Mouse (Mus musculus) brain, embryonic 18.5 days (tissue): ENCODE results near the gene Gtf3c2.

ENCODE experiments used
- DNase-seq: peaks from one replicate; pipeline ENCODE4 v3.0.0-alpha.2; 2012; ENCODE audit warnings: low read depth, low spot score

Gene Gtf3c2

DNA sequence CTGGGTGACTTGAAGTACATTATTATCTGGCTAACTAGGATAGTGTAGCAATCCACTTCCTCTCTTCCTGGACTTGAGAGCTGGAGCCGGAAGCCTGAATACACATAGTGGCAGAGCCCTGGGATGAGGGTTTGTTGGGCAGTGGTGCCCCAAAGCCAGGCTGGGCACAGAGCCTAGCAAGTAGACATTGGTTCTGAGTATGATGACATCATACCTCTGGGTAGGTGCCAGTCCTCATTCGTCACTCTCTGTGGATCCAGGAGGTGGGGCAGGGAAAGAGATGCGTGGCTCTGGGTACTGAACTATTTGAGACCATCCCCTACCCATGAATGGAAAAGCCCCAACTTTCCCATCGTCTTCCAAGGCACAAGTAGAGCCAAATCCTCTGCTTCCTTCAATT is 30.2 kb downstream of the Gtf3c2 start:
- DNase-seq: no peak

DNA sequence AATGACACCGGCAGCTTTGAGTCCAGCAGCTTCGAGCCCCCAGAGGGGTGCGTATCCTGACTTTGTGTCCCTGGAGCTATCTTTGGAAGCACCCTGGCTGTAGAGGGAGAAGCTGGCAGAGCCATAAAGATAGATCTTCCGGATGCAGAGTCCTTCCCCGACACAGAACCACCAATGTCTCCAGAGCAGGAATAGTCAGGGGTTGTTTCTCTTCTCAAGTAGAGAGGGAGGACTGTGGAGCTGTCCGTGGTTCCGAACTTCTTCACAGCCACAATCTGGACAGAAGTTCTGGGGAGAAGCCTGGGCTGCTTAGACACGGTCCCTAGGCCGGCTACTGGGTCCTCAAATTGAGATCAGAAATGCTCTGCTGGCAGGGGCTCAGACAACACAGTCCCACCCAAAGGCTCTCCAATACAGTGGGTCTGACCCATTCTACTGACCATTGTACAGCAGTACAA is 40.9 kb downstream of the Gtf3c2 start:
- no peak for DNase-seq

DNA sequence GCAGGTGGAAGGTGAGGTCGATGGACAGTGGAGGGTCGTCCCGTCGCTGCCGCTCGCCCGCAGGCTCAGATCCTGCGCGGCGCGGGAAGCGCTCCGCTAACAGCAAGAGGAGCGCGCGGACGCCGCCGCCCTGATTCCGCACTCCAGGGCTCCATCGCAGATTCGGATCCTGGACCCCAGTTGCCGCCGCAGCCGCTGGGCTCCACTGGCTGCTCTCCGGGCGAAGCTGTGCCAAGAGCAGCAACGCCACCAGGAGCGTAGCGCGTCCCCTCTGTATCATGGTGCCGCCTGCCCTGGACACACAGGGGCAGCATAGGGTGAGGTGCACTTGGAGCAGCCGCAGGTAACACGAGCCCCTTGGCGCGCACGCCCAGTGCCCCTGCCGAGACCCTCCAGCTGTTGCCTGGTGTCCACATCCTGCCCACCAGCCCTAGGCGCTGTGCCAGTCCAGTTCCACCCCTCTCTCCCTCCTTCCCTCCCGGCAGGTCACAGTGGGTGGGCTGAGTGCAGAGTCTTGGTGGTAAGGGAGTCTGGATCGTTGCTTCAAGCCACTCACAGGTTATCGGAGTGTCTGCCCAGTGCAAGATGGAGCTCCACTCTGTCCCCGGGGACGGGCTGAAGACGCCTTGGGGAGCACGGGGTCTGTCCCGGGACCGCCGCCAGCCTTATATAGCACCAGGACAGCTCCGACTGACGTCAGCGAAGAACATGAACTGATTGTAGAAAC is 41.5 kb downstream of the Gtf3c2 start, which contains the start of gene Ucn:
Ucn (minus strand) TSS at position 589 of the 727 bp plus-strand sequence.
- DNase-seq: no peak

DNA sequence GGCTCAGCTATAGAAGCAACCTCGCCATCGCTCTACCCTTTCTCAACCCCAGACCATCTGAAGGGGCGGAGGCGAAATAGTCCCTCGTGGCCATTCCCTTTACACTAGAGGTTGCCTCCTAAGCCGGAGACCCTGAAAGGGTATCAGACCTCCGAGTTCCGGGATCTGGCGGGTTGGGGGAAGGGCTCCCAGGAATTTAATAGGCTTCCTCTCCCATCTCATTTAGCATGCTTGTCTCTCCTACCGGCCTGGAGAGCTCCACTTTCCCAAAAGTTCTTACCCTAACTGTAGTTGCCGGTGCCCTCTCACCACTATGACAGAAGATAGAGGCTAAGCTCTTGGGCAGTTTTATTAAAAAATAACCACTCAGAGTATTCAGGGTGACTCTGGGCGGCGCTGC is 42.3 kb downstream of the Gtf3c2 start:
- no peak for DNase-seq

DNA sequence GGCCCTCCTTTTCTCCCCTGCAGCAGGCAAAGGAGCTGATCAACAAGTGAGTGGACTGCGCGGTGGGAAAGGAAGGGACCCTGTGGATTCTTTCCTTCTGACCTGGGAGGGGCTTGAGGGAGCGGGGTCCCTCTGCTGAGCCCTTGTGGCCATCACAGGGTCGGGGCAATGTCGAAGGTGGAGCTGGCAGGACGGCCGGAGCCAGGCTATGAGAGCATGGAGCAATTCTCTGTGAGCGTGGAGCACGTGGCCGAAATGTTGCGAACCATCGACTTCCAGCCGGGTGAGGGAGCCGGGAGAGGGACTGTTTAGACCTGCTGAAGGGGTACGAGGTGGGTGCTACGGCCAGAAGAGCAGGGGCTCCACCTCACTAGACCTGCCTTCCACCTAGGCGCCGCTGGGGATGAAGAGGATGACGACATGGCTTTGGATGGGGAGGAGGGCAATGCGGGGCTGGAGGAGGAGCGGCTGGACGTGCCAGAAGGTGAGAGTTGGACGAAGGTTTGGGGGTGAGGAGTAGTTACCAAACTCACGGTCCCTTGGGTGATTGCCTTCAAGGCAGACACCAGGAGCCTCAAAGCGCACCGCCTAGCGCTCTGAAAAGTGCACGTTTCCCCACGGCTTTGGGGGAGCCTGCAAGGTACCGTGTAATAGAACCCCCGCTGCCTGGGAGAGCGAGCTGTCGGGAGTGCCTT is 43.1 kb downstream of the Gtf3c2 start:
- DNase-seq: no peak

DNA sequence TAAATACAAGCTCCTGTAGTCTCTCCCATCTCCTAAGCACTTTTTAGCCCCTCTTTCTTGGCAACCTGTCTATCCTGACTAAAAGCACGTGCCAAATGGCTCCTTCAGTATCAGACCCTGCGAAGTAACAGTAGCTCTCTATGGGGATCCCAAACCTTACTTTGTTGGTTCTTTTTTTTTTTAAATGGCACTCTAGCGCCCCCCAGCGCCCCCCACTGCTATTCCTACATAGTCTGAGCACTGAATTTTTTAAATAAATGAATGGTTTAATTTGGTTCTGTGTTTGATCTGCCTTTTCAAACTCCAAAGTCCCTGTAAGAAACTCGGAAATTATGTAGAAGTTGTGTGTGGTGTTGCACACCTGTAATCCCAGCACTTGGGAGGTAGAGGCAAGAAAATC is 53.9 kb downstream of the Gtf3c2 start:
- no peak for DNase-seq

- no peak for DNase-seq
These were observed 56.5 kb downstream of the Gtf3c2 start for GRCm38 (mm10) chr5:31123481-31123880.

DNA sequence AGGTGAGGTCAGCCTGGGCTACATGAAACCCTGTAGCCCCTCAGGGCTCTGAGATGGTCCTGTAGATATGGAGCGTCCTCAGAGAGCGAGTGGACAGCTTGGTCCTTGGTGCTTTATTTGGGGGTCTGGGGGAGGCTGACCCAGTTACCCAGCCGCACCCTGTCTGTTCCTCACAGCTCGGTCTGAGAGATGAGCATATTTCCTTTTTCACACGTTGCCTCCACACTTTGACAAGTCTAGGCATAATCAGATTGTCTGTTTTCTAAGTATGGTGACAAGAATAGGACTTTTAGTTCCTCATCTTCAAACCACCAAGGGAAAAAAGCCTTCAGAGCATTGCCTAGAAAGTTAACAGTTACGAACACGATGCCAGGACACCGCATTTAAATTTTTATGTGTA is 58.8 kb downstream of the Gtf3c2 start:
- no peak for DNase-seq

- no peak for DNase-seq
These were observed 63.0 kb downstream of the Gtf3c2 start for GRCm38 (mm10) chr5:31116912-31117311.

DNA sequence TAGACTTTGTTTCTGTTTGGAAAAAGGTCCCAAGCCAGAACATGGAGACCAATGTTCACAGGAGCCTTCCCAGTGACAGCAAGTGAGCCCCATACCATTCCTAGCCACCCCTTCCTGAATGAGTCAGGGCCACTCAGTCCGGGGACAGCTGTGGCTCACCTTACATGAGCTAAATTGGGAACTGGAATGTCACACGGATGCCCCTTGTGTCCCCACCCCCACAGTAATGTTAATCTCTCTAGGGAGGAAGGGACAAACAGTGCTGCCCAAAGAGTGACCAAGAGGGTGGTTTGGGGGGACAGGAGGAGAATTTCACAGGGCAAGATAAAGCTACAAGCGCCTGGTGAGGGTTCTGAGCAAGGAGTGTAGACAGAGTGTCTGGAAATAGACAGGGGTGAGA is 63.6 kb downstream of the Gtf3c2 start, which contains the start of gene Trim54:
Trim54 (plus strand) TSS at position 359 of the 400 bp plus-strand sequence.
- no peak for DNase-seq

GRCm38 (mm10) chr5:31110781-31111180 is 69.2 kb downstream of the Gtf3c2 start:
- no peak for DNase-seq

DNA sequence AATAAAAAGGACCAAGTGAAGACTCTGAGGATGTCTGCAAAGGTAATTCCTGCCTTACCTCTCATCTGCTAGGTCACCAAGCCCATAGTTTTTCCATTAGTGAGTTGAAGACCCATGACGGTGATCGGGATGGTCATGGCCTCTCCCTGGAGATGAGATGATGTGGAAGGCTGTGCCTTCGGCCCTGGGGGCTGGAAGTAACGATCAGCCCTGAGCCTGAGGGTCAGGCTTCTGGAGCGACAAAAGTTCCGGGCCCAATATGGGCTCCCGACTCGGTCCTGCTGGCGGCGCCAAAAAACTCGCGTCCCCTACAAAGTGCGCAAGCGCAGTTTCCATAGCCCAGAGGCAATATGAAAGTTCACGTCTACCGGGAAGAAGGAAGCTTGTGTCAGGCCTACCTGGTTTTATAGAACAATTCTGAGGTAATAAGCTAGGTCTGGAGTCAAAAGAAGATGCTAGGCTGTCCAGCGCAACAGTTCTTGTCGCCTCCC is 71.9 kb downstream of the Gtf3c2 start, which contains the start of gene Slc30a3:
Slc30a3 (minus strand) TSS at position 238 of the 491 bp plus-strand sequence.
- DNase-seq: no peak
